Mouse (Mus musculus) layer of hippocampus, adult 9-11 months (tissue): ENCODE measurements around the gene Olfr1177-ps.

Source experiments
- DNase-seq: peaks from one replicate; pipeline ENCODE4 v3.0.0; 2022

Olfr1177-ps gene

DNA sequence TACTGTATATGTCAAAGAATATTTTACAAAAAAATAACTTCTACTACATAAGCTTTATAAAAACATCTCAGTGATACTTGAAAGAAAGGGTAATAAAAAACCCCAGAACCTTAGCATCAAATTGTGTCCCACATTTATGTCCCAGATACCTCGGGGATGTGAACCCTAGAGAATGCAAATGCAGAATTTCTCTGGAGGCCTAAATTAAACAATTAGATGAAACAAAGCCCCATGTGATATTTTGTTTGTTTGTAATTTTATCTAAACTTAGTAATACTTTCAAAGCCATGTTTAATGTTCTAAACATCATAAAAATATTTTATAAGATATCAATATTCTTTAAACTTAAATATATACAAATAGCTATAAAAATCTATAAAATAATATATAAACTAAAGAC lies at the start of gene Olfr1177-ps:
TSS of gene Olfr1177-ps (minus strand) at position 101 of the 400 bp plus-strand sequence.
- no peak for DNase-seq

DNA sequence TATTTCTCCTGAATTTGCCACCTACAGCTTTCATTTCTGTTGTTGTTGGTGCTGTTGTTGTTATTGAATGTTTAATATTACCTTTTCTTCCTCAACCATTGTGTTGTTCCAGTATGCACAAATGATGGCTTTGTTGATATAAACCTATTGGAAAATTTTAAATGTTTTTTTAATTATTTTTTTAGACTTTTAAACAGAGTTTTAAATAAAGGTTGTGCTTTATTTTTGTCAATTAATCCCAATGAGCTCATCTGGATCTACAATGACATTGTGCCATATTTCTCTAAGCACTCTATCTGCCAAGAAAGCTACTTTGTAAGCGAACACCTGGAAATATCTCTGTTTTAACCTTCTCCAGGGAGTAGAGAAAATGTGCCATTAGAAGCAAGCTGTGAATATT lies 40.5 kb upstream of the Olfr1177-ps start, which contains the start of gene Olfr1178:
TSS of gene Olfr1178 (plus strand) at position 301 of the 400 bp plus-strand sequence.
- no peak for DNase-seq

DNA sequence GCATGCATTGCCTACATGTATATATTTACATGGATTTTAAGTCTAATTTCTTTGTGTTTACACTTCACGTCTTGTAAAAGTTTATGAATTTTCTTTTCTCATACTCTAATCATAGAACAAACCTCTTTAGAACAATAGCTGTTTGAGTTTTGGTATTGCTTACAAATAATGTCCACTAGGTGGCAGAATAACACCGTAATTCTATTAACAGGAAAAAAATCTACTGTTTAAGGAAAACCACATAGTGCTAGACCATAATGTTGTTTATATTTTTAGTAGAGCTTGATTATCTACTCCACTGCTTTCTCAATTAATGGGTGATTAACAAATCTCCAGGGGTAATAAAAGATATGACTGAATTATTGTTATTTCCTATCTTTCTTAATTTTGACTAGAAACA lies 10.0 kb upstream of the Olfr1177-ps start:
- no peak for DNase-seq

- DNase-seq: no peak
Observed at GRCm38 (mm10) chr2:88336421-88336820, 9.9 kb downstream of the Olfr1177-ps start, which contains the start of gene Olfr1176. Olfr1176 (plus strand) TSS chr2:88336721.

GRCm38 (mm10) chr2:88327115-88327514 lies 19.2 kb downstream of the Olfr1177-ps start, which contains the start of gene Olfr1175-ps:
Olfr1175-ps (minus strand) TSS chr2:88327215.
- DNase-seq: no peak

DNA sequence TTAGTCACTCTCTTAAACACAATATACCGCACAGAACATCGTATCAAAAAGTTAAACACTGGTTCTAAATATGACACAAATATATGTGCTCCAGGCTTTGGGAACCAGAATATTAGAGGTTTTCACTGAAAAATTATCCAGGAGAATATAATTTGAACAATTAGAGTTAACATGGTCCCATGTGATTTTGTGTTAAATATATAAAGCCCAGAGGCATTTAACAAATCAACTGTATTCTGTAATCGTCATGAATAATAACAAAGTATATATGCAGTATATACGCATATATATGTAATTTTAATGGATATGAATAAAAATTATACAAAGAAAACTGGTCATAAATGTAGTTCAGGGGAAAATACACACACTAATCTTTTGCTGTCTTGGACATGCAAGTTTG lies 31.3 kb downstream of the Olfr1177-ps start, which contains the start of gene Olfr1174-ps:
TSS of gene Olfr1174-ps (minus strand) at position 101 of the 400 bp plus-strand sequence.
- no peak for DNase-seq
